Mouse (Mus musculus): ENCODE measurements around the gene Ccdc117. TPM values are rescaled to one million over a fixed set of nuclear protein-coding genes. Genes with fewer than 3 reads are reported as not detected.

The Ccdc117 gene
- polyA plus RNA-seq (2012; rRNA removed) (18.9 and 19.6 TPM in 2 replicates), polyA plus RNA-seq (2014; fragmentation: Nextera tagmentation; extraction: Ambion mirVana) (20.9 and 21.8 TPM in 2 replicates)

- Histone ChIP-seq H3K36me3 (ENCODE audit: control insufficient read depth, insufficient read depth, low read length) (peaks cover 18% of the 10 kb centered on the region), H3K9me3 (ENCODE audit: control insufficient read depth, low read length) (no peaks in the 10 kb centered on the region), H3K27ac (replicated peaks; ENCODE audit: low read depth, low read length) (peak within 1 kb of the TSS; percentile 71), H3K4me2 (replicated peaks; ENCODE audit: low read depth, low read length, severe bottlenecking) (peak within 1 kb of the TSS; percentile 75), H3K27me3 (ENCODE audit: control insufficient read depth, insufficient read depth, low read length) (no peaks in the 10 kb centered on the region), H3K4me3 (replicated peaks; ENCODE audit: low read length) (peak within 1 kb of the TSS; percentile 92), H3K9ac (ENCODE audit: low read depth, low read length, severe bottlenecking) (peak within 1 kb of the TSS; percentile 89), H3K4me1 (ENCODE audit: control insufficient read depth, insufficient read depth, low read length) (peaks cover 10% of the 10 kb centered on the region)
- DNase-seq (ENCODE audit: low spot score): peak; percentile 89
- WGBS: under 1% methylated on average over 61 of the region's 65 CpGs
- ATAC-seq (ENCODE audit: low FRiP score, low read depth): peak; percentile 96
- 0 out of 2 replicates have a peak, but pooled peaks have one; percentile 64 for TF ChIP-seq POLR2A (IDR thresholded peaks at IDR 0.05; ENCODE audit: borderline replicate concordance, extremely low read depth, insufficient read depth, insufficient read length)
Measured at GRCm38 (mm10) chr11:5541799-5542481, at the start of gene Ccdc117. Ccdc117 (minus strand) TSS chr11:5542187.

GRCm38 (mm10) chr11:5575046-5575445 is 33.1 kb upstream of the Ccdc117 start:
- Histone ChIP-seq H3K9me3 (ENCODE audit: control insufficient read depth, low read length) (no peaks in the 10 kb centered on the region), H3K9ac (ENCODE audit: low read depth, low read length, severe bottlenecking) (no peak overlapping the region), H3K27me3 (ENCODE audit: control insufficient read depth, insufficient read depth, low read length) (no peaks in the 10 kb centered on the region), H3K36me3 (ENCODE audit: control insufficient read depth, insufficient read depth, low read length) (no peaks in the 10 kb centered on the region), H3K4me3 (replicated peaks; ENCODE audit: low read length) (no peak overlapping the region), H3K4me2 (replicated peaks; ENCODE audit: low read depth, low read length, severe bottlenecking) (no peak overlapping the region), H3K4me1 (ENCODE audit: control insufficient read depth, insufficient read depth, low read length) (no peaks in the 10 kb centered on the region), H3K27ac (replicated peaks; ENCODE audit: low read depth, low read length) (no peak overlapping the region)
- DNase-seq (ENCODE audit: low spot score) (no peak), ATAC-seq (ENCODE audit: low FRiP score, low read depth) (no peak)
- TF ChIP-seq POLR2A (IDR thresholded peaks at IDR 0.05; ENCODE audit: borderline replicate concordance, extremely low read depth, insufficient read depth, insufficient read length): no peak
- WGBS: 72% methylated on average over 6 of the region's 6 CpGs

- no peak overlapping the region for H3K27ac ChIP-seq (replicated peaks; ENCODE audit: low read depth, low read length)
- TF ChIP-seq POLR2A (IDR thresholded peaks at IDR 0.05; ENCODE audit: borderline replicate concordance, extremely low read depth, insufficient read depth, insufficient read length): no peak
- H3K4me2 ChIP-seq (replicated peaks; ENCODE audit: low read depth, low read length, severe bottlenecking): no peak overlapping the region
- H3K9ac ChIP-seq (ENCODE audit: low read depth, low read length, severe bottlenecking): no peak overlapping the region
- 87% methylated on average over 2 of the region's 2 CpGs for WGBS
- no peaks in the 10 kb centered on the region for H3K4me1 ChIP-seq (ENCODE audit: control insufficient read depth, insufficient read depth, low read length)
- DNase-seq (ENCODE audit: low spot score) (no peak), ATAC-seq (ENCODE audit: low FRiP score, low read depth) (no peak)
- no peaks in the 10 kb centered on the region for H3K27me3 ChIP-seq (ENCODE audit: control insufficient read depth, insufficient read depth, low read length)
- no peak overlapping the region for H3K4me3 ChIP-seq (replicated peaks; ENCODE audit: low read length)
- no peaks in the 10 kb centered on the region for H3K36me3 ChIP-seq (ENCODE audit: control insufficient read depth, insufficient read depth, low read length)
- no peaks in the 10 kb centered on the region for H3K9me3 ChIP-seq (ENCODE audit: control insufficient read depth, low read length)
Measured at GRCm38 (mm10) chr11:5573821-5574220, 31.8 kb upstream of the Ccdc117 start.

GRCm38 (mm10) chr11:5571856-5572255 is 29.9 kb upstream of the Ccdc117 start:
- whole genome bisulfite sequencing: 89% methylated on average over 4 of the region's 4 CpGs
- TF ChIP-seq POLR2A (IDR thresholded peaks at IDR 0.05; ENCODE audit: borderline replicate concordance, extremely low read depth, insufficient read depth, insufficient read length): no peak
- no peak for ATAC-seq (ENCODE audit: low FRiP score, low read depth)

GRCm38 (mm10) chr11:5569474-5569873 is 27.5 kb upstream of the Ccdc117 start, which contains the start of gene Ankrd36:
Ankrd36 (plus strand) TSS chr11:5569684.
- TF ChIP-seq POLR2A (IDR thresholded peaks at IDR 0.05; ENCODE audit: borderline replicate concordance, extremely low read depth, insufficient read depth, insufficient read length): no peak
- WGBS: 78% methylated on average over 12 of the region's 12 CpGs
- ATAC-seq (ENCODE audit: low FRiP score, low read depth) (no peak), DNase-seq (ENCODE audit: low spot score) (no peak)
- no peak within 1 kb of the TSS for H3K27ac ChIP-seq (replicated peaks; ENCODE audit: low read depth, low read length)
- no peaks in the 10 kb centered on the region for H3K36me3 ChIP-seq (ENCODE audit: control insufficient read depth, insufficient read depth, low read length)
- H3K9ac ChIP-seq (ENCODE audit: low read depth, low read length, severe bottlenecking): no peak within 1 kb of the TSS
- H3K4me2 ChIP-seq (replicated peaks; ENCODE audit: low read depth, low read length, severe bottlenecking): no peak within 1 kb of the TSS
- no peaks in the 10 kb centered on the region for H3K27me3 ChIP-seq (ENCODE audit: control insufficient read depth, insufficient read depth, low read length)
- H3K4me1 ChIP-seq (ENCODE audit: control insufficient read depth, insufficient read depth, low read length): no peaks in the 10 kb centered on the region
- no peaks in the 10 kb centered on the region for H3K9me3 ChIP-seq (ENCODE audit: control insufficient read depth, low read length)
- H3K4me3 ChIP-seq (replicated peaks; ENCODE audit: low read length): no peak within 1 kb of the TSS

More at GRCm38 (mm10) chr11:5571856-5572255, 29.9 kb upstream of the Ccdc117 start:
- Histone ChIP-seq H3K27me3 (ENCODE audit: control insufficient read depth, insufficient read depth, low read length) (no peaks in the 10 kb centered on the region), H3K27ac (replicated peaks; ENCODE audit: low read depth, low read length) (no peak overlapping the region), H3K4me2 (replicated peaks; ENCODE audit: low read depth, low read length, severe bottlenecking) (no peak overlapping the region), H3K4me1 (ENCODE audit: control insufficient read depth, insufficient read depth, low read length) (no peaks in the 10 kb centered on the region), H3K9me3 (ENCODE audit: control insufficient read depth, low read length) (no peaks in the 10 kb centered on the region), H3K9ac (ENCODE audit: low read depth, low read length, severe bottlenecking) (no peak overlapping the region), H3K4me3 (replicated peaks; ENCODE audit: low read length) (no peak overlapping the region), H3K36me3 (ENCODE audit: control insufficient read depth, insufficient read depth, low read length) (no peaks in the 10 kb centered on the region)
- DNase-seq (ENCODE audit: low spot score): no peak

Measured in limb, embryonic 14.5 days (tissue).